Mouse (Mus musculus) B cell, adult 62 days (primary cell): ENCODE results near the gene Sox1. TPM values are rescaled to one million over a fixed set of nuclear protein-coding genes. Genes with fewer than 3 reads are reported as not detected.

ENCODE experiments used
- total RNA-seq: library from RNA; stranded (reverse); gene quantifications from 4 replicates; pipeline ENCODE4 v1.2.4, GENCODE M21; 2023

Gene Sox1
- not detected in 4 replicates for total RNA-seq

DNA sequence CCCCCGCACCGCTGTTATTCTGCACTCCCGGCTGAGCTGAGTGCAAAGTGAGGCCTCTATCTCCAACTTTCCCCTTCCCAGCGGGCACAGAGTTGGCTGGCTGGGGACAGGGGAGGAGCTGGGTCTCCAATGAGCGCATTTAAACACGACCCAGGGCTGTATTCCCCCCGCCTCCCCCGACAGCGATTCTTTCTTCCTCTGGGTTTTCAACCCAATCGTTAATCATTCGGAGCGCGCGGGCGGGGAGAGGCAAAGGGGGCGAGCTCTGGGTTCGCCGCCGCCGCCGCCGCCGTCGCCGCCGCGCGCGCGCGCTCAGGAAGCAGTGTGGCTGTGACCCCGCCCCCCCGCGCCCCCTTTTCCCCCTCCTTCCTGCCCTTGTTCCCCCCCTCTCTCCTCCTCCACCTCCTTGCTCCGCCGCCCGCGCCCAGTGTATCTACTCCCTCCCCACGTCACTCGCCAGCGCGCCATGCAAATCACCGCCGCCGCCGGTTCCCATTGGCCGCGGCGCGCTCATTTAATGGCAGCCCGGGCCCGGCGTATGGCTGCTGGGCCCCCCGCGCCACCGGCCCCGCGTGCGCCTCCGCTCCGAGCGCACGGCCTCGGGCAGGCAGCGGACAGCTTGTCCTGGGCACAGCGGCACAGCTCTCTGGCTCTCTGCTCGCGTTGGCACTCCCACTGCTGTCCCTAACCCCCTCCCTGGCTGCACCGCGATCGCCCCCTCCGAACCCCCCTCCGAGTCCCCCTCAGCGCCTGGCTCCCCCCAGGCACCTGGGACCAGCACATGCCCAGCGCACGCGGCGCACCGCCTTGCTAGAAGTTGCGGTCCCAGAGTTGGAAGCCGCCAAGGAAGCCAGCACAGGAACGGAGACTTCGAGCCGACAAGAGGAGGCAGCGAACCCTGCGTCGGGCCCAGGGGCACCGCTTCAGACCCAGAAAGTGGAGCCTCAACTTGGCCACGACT, at the start of gene Sox1:
Gene Sox1, plus strand, starts transcription at position 225 of the 961 bp plus-strand sequence.

Other genes with a start within 250 kb of the Sox1 start
- not detected in 4 replicates for gene A230072I06Rik, start 116.5 kb upstream of the Sox1 start, total RNA-seq
- gene Spaca7, start 177.7 kb downstream of the Sox1 start, total RNA-seq = not detected in 4 replicates